Mouse (Mus musculus) E14TG2a.4 (cell line): ENCODE measurements around the gene Mcts2.

Experiments
- CTCF ChIP-seq: conservative IDR thresholded peaks from 2 replicates; pipeline ENCODE4 v1.5.1; 2014; ENCODE audit warnings: low read length
- NANOG ChIP-seq: IDR thresholded peaks from 2 replicates; pipeline ENCODE4 v1.6.1; 2014; ENCODE audit warnings: borderline replicate concordance, low read length, mixed read lengths
- POU5F1 ChIP-seq: IDR thresholded peaks from 2 replicates; pipeline ENCODE4 v1.6.1; 2014; ENCODE audit warnings: low read length, borderline replicate concordance

DNA sequence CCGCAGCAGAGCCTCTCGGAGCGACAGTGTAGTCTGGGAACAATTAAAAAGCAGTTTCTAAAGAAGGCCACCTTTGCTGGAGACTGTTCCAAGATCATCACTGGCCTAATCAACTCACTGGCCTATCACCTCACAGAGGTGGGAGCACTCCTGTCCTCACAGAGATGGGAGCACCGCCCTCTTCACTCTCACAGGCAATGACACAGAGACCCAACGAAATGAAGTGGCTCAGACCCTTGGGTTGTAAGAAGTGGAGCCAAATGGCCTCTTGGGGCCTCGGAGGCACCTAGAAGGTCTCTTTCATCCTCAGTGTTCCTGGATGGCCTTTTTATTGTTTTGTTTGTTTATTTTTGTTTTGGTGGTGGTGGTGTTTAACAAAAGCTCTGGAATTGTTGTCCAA lies 39.4 kb downstream of the Mcts2 start:
- TF ChIP-seq CTCF, result no peak
- no peak for TF ChIP-seq POU5F1
- TF ChIP-seq NANOG, result no peak
